Mouse (Mus musculus) olfactory bulb, adult 2 months (tissue): ENCODE measurements around the gene Tmem174.

Source experiments
- CTCF ChIP-seq: fragments of 200-500 bp; IDR thresholded peaks from 2 replicates; pipeline ENCODE4 v1.5.1; 2012; ENCODE audit warnings: low read depth, mild to moderate bottlenecking, low read length, moderate library complexity; ENCODE audit not compliant: insufficient read depth
- POLR2A ChIP-seq: fragments of 200-500 bp; IDR thresholded peaks from 2 replicates; pipeline ENCODE4 v1.6.1; 2012; ENCODE audit warnings: mild to moderate bottlenecking, low read depth, low read length, moderate library complexity; ENCODE audit not compliant: insufficient read depth

DNA sequence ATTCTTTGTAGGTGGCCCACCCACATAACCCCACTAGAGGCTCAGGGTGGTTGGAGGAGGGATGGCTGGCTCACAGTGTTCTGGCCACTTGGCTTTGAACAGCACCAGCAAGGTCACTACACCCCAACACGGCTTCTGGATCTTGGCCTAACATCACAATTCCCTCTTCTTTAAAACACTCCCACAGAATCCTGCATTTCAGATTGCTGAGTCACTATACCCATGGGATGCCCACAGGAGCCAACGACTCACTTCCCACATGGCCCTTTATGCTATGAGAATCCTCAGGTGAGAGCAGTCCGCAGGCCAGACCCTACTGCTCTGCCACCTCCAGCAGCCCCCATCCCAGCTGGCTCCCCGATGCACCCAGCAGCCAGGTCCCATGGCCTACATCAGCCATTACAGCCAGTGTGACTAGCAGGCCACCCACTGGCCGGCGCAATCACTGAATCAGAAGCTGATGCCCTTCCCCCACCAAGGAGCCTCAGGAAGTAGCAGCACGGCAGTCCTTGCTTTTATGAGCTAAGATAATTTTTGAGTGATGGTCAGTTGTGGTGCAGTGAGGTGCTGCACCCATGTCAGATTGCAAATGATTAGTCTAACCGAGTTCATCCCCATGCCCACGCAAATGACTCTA lies 4.8 kb downstream of the Tmem174 start:
- no peak for TF ChIP-seq CTCF
- TF ChIP-seq POLR2A = no peak
